Mouse (Mus musculus): ENCODE measurements around the gene Napsa. TPM values are rescaled to one million over a fixed set of nuclear protein-coding genes. Genes with fewer than 3 reads are reported as not detected.

The Napsa gene
- polyA plus RNA-seq, 1 experiment from 2014 or later: 2.8 TPM

DNA sequence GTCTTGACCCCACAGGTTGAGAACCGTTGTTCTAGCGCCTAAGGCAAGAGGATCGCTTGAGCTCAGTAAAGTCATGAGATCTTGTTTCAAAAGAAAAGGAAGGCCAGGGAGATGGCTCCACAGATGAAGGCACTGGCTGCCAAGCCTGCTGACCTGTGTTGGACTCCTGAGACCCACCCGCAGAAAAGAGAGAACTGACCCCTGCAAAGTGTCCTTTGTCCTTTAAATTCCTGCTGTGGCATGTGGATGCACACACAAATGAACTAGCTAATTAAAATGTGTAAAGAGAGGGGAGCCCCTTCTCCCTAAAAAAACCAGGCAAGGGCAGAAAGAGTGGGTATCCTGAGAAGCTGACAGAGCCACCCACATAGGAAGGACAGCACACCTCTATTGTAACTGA is 369 bp upstream of the Napsa start:
- Histone ChIP-seq H3K27ac (ENCODE audit: low read length) (no peak overlapping the region), H3K9ac (replicated peaks; ENCODE audit: low read depth, low read length) (no peak overlapping the region)
- 73% methylated on average over 4 of the region's 4 CpGs for WGBS

DNA sequence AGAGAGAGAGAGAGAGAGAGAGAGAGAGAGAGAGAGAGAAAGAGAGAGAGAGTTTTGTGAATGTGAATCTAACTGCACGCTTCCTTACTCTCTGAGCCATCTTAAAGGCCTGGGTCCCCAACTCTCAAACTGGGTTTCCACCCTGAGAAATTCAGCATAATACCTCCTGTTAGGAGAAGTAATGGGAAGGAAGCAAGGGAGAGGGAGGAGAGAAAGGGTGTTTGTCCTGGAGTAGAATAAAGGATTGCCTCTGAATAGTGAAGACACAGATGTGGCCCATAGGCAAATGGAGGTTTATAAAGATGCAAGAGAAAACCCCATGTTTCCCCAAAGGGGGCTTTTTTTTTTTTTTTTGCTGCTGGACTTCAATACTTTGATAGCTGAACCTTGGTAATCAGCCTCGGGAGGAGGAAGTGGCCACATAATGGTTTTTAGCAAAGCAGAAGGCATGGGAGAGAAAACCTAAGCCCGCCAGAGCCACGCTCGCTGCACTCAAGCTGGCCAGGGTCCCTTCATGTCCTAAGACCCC is 840 bp downstream of the Napsa start:
- H3K27me3 ChIP-seq (ENCODE audit: control insufficient read depth, insufficient read depth, low read length): no peaks in the 10 kb centered on the region
- WGBS: 71% methylated on average over 5 of the region's 5 CpGs

More for the DNA sequence above, 369 bp upstream of the Napsa start:
- no peak overlapping the region for H3K4me2 ChIP-seq (replicated peaks; ENCODE audit: low read depth, low read length)
- H3K27me3 ChIP-seq (ENCODE audit: control insufficient read depth, insufficient read depth, low read length): no peaks in the 10 kb centered on the region
- H3K4me3 ChIP-seq (ENCODE audit: low read depth, low read length): no peak overlapping the region
- H3K9me3 ChIP-seq (ENCODE audit: control insufficient read depth, low read depth, low read length): no peaks in the 10 kb centered on the region
- H3K36me3 ChIP-seq (ENCODE audit: control insufficient read depth, insufficient read depth, low read length): no peaks in the 10 kb centered on the region
- H3K4me1 ChIP-seq (ENCODE audit: control insufficient read depth, insufficient read depth, low read length): no peaks in the 10 kb centered on the region
- ATAC-seq (ENCODE audit: insufficient number of reproducible peaks, insufficient read depth, low FRiP score, low read depth): no peak

DNA sequence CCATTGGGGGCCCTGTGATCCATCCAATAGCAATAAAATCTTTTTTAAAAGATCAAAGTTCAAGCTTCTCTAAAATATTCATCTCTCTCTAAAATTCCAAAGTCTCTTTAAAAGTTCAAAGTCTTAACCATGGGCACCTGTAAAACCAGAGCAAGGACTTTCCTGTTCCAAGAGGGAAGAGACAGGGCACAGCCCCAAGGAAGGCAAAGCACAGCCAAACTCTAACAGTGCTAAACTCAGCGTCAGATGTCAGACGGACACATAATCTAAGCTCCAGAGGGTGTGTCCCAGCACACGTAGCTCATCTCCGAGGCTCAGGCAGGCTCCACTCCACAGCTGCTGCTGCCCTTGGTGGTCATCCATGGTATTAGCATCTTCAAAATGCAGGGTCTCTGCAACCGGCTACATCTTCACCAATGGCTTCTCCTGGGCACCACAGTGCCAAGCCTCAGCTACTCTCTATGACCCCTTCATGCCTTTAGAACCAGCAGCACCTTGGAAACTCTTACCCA is 4.2 kb downstream of the Napsa start:
- WGBS: 37% methylated on average over 5 of the region's 5 CpGs
- Histone ChIP-seq H3K4me2 (replicated peaks; ENCODE audit: low read depth, low read length) (no peak overlapping the region), H3K9me3 (ENCODE audit: control insufficient read depth, low read depth, low read length) (no peaks in the 10 kb centered on the region), H3K36me3 (ENCODE audit: control insufficient read depth, insufficient read depth, low read length) (no peaks in the 10 kb centered on the region), H3K27ac (ENCODE audit: low read length) (no peak overlapping the region), H3K27me3 (ENCODE audit: control insufficient read depth, insufficient read depth, low read length) (no peaks in the 10 kb centered on the region), H3K4me1 (ENCODE audit: control insufficient read depth, insufficient read depth, low read length) (no peaks in the 10 kb centered on the region), H3K4me3 (ENCODE audit: low read depth, low read length) (no peak overlapping the region), H3K9ac (replicated peaks; ENCODE audit: low read depth, low read length) (no peak overlapping the region)
- ATAC-seq (ENCODE audit: insufficient number of reproducible peaks, insufficient read depth, low FRiP score, low read depth): no peak

More for the DNA sequence above, 840 bp downstream of the Napsa start:
- H3K36me3 ChIP-seq (ENCODE audit: control insufficient read depth, insufficient read depth, low read length): no peaks in the 10 kb centered on the region
- H3K27ac ChIP-seq (ENCODE audit: low read length): no peak overlapping the region
- no peak overlapping the region for H3K4me3 ChIP-seq (ENCODE audit: low read depth, low read length)
- H3K4me2 ChIP-seq (replicated peaks; ENCODE audit: low read depth, low read length): no peak overlapping the region
- H3K9me3 ChIP-seq (ENCODE audit: control insufficient read depth, low read depth, low read length): no peaks in the 10 kb centered on the region
- H3K9ac ChIP-seq (replicated peaks; ENCODE audit: low read depth, low read length): no peak overlapping the region
- ATAC-seq (ENCODE audit: insufficient number of reproducible peaks, insufficient read depth, low FRiP score, low read depth): no peak
- no peaks in the 10 kb centered on the region for H3K4me1 ChIP-seq (ENCODE audit: control insufficient read depth, insufficient read depth, low read length)

DNA sequence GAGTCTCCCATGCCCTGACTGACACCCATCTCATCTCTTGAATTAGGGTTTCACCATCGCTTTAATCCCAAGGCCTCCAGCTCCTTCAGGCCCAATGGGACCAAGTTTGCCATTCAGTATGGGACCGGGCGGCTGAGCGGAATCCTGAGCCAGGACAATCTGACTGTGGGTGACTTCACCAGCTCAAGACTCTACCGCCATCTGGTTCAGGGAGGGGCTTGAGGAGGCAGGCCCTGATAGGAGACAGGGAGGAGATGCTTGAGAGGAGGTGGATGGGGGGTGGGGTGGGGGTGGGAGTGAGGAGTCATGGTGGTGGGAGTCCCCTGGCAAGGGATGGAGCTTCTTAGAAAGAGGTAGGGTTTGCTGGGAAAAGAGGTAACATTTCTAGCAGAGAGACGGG is 9.5 kb downstream of the Napsa start:
- Histone ChIP-seq H3K27me3 (ENCODE audit: control insufficient read depth, insufficient read depth, low read length) (0 out of 2 replicates have a peak, but pooled peaks cover 14% of the 10 kb centered on the region), H3K4me2 (replicated peaks; ENCODE audit: low read depth, low read length) (no peak overlapping the region), H3K27ac (ENCODE audit: low read length) (no peak overlapping the region), H3K4me3 (ENCODE audit: low read depth, low read length) (no peak overlapping the region), H3K36me3 (ENCODE audit: control insufficient read depth, insufficient read depth, low read length) (no peaks in the 10 kb centered on the region), H3K9ac (replicated peaks; ENCODE audit: low read depth, low read length) (no peak overlapping the region), H3K4me1 (ENCODE audit: control insufficient read depth, insufficient read depth, low read length) (0 out of 2 replicates have a peak, but pooled peaks cover 2% of the 10 kb centered on the region), H3K9me3 (ENCODE audit: control insufficient read depth, low read depth, low read length) (no peaks in the 10 kb centered on the region)
- ATAC-seq (ENCODE audit: insufficient number of reproducible peaks, insufficient read depth, low FRiP score, low read depth): no peak
- 72% methylated on average over 6 of the region's 6 CpGs for WGBS

DNA sequence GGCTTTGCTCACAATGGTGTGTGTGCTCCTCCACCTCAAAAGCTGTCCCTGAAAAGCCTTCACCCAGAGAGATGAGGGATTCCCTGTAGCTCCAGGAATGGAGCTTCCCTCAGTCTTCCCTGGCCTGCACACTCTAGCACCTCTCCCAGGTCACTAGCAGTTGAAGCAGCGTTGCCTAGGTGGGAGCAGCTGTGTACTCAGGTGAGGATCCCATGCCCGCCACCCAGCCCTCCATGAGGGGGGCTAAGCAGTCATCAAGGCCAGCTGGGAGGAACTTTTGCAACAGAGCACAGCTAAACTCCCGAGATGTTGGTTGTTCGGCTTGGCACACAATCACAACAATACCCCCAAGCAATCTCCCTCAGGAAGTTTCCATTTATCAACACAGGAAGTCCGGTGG is 10.5 kb downstream of the Napsa start:
- no peak overlapping the region for H3K27ac ChIP-seq (ENCODE audit: low read length)
- no peaks in the 10 kb centered on the region for H3K9me3 ChIP-seq (ENCODE audit: control insufficient read depth, low read depth, low read length)
- 0 out of 2 replicates have a peak, but pooled peaks cover 14% of the 10 kb centered on the region for H3K27me3 ChIP-seq (ENCODE audit: control insufficient read depth, insufficient read depth, low read length)
- H3K4me1 ChIP-seq (ENCODE audit: control insufficient read depth, insufficient read depth, low read length): 0 out of 2 replicates have a peak, but pooled peaks cover 3% of the 10 kb centered on the region
- H3K36me3 ChIP-seq (ENCODE audit: control insufficient read depth, insufficient read depth, low read length): no peaks in the 10 kb centered on the region
- 66% methylated on average over 5 of the region's 5 CpGs for WGBS
- no peak for ATAC-seq (ENCODE audit: insufficient number of reproducible peaks, insufficient read depth, low FRiP score, low read depth)
- H3K4me3 ChIP-seq (ENCODE audit: low read depth, low read length): no peak overlapping the region
- no peak overlapping the region for H3K4me2 ChIP-seq (replicated peaks; ENCODE audit: low read depth, low read length)
- H3K9ac ChIP-seq (replicated peaks; ENCODE audit: low read depth, low read length): no peak overlapping the region

GRCm38 (mm10) chr7:44583146-44583545 is 11.0 kb downstream of the Napsa start:
- no peak for ATAC-seq (ENCODE audit: insufficient number of reproducible peaks, insufficient read depth, low FRiP score, low read depth)
- Histone ChIP-seq H3K4me3 (ENCODE audit: low read depth, low read length) (no peak overlapping the region), H3K4me2 (replicated peaks; ENCODE audit: low read depth, low read length) (no peak overlapping the region), H3K9me3 (ENCODE audit: control insufficient read depth, low read depth, low read length) (no peaks in the 10 kb centered on the region), H3K4me1 (ENCODE audit: control insufficient read depth, insufficient read depth, low read length) (0 out of 2 replicates have a peak, but pooled peaks cover 3% of the 10 kb centered on the region), H3K27me3 (ENCODE audit: control insufficient read depth, insufficient read depth, low read length) (peaks cover 16% of the 10 kb centered on the region; the same call in 1 of the 2 replicates), H3K9ac (replicated peaks; ENCODE audit: low read depth, low read length) (no peak overlapping the region), H3K27ac (ENCODE audit: low read length) (no peak overlapping the region), H3K36me3 (ENCODE audit: control insufficient read depth, insufficient read depth, low read length) (no peaks in the 10 kb centered on the region)
- 79% methylated on average over 1 of the region's 1 CpGs for WGBS

GRCm38 (mm10) chr7:44584265-44584804 is 12.2 kb downstream of the Napsa start:
- WGBS: 77% methylated on average over 4 of the region's 4 CpGs
- peaks cover 10% of the 10 kb centered on the region; the same call in 1 of the 2 replicates for H3K4me1 ChIP-seq (ENCODE audit: control insufficient read depth, insufficient read depth, low read length)
- H3K9me3 ChIP-seq (ENCODE audit: control insufficient read depth, low read depth, low read length): no peaks in the 10 kb centered on the region
- no peak overlapping the region for H3K27ac ChIP-seq (ENCODE audit: low read length)
- H3K4me3 ChIP-seq (ENCODE audit: low read depth, low read length): no peak overlapping the region
- no peak overlapping the region for H3K9ac ChIP-seq (replicated peaks; ENCODE audit: low read depth, low read length)
- no peak overlapping the region for H3K4me2 ChIP-seq (replicated peaks; ENCODE audit: low read depth, low read length)
- H3K27me3 ChIP-seq (ENCODE audit: control insufficient read depth, insufficient read depth, low read length): peaks cover 20% of the 10 kb centered on the region; the same call in 1 of the 2 replicates
- H3K36me3 ChIP-seq (ENCODE audit: control insufficient read depth, insufficient read depth, low read length): no peaks in the 10 kb centered on the region
- no peak for ATAC-seq (ENCODE audit: insufficient number of reproducible peaks, insufficient read depth, low FRiP score, low read depth)

GRCm38 (mm10) chr7:44584921-44585320 is 12.7 kb downstream of the Napsa start:
- H3K4me3 ChIP-seq (ENCODE audit: low read depth, low read length): no peak overlapping the region
- H3K4me1 ChIP-seq (ENCODE audit: control insufficient read depth, insufficient read depth, low read length): peaks cover 10% of the 10 kb centered on the region; the same call in 1 of the 2 replicates
- peaks cover 20% of the 10 kb centered on the region; the same call in 1 of the 2 replicates for H3K27me3 ChIP-seq (ENCODE audit: control insufficient read depth, insufficient read depth, low read length)
- ATAC-seq (ENCODE audit: insufficient number of reproducible peaks, insufficient read depth, low FRiP score, low read depth): no peak
- H3K9ac ChIP-seq (replicated peaks; ENCODE audit: low read depth, low read length): no peak overlapping the region
- WGBS: 82% methylated on average over 6 of the region's 6 CpGs
- H3K27ac ChIP-seq (ENCODE audit: low read length): no peak overlapping the region
- no peaks in the 10 kb centered on the region for H3K36me3 ChIP-seq (ENCODE audit: control insufficient read depth, insufficient read depth, low read length)
- no peaks in the 10 kb centered on the region for H3K9me3 ChIP-seq (ENCODE audit: control insufficient read depth, low read depth, low read length)
- no peak overlapping the region for H3K4me2 ChIP-seq (replicated peaks; ENCODE audit: low read depth, low read length)

Measured in stomach, embryonic 14.5 days (tissue).